Mouse (Mus musculus): ENCODE data around the gene Ppm1m. TPM values are rescaled to one million over a fixed set of nuclear protein-coding genes. Genes with fewer than 3 reads are reported as not detected.

Gene Ppm1m
- polyA plus RNA-seq, 1 experiment from 2014 or later, result 13.4 TPM

MicroRNAs encoded within 50 kb of the gene (microRNA counts, 519-probe panel; counts per million panel counts)
- microRNA mmu-let-7g, result 7,115 counts per million, percentile 95 among the panel's probes with 10 or more counts

Small RNA genes within 50 kb of the gene (microRNA-seq; reads per million reads assigned to microRNA genes)
- 242 reads per million, percentile 63 among the genes with 10 or more reads in this experiment for gene Mir135a-1
- gene Mirlet7g, result 54,704 reads per million, percentile 99 among the genes with 10 or more reads in this experiment

Other genes starting within 250 kb of the Ppm1m start
- 0.27 TPM in 1 of 2 replicates, not detected in the other for gene Col6a5, start 239.1 kb downstream of the Ppm1m start, polyA plus RNA-seq (2014; fragmentation: Nextera tagmentation; extraction: Ambion mirVana)
- gene Col6a4, start 103.0 kb downstream of the Ppm1m start, polyA plus RNA-seq (2014; fragmentation: Nextera tagmentation; extraction: Ambion mirVana), result 0.32 and 0.87 TPM in 2 replicates
- 2.3 and 3.0 TPM in 2 replicates for gene Glyctk, start 41.6 kb downstream of the Ppm1m start, polyA plus RNA-seq (2014; fragmentation: Nextera tagmentation; extraction: Ambion mirVana)
- 40.2 and 42.3 TPM in 2 replicates for gene Wdr82, start 28.8 kb downstream of the Ppm1m start, polyA plus RNA-seq (2014; fragmentation: Nextera tagmentation; extraction: Ambion mirVana)
- 49.6 and 52.9 TPM in 2 replicates for gene Twf2, start 3.4 kb upstream of the Ppm1m start, polyA plus RNA-seq (2014; fragmentation: Nextera tagmentation; extraction: Ambion mirVana)
- 0.12 TPM in 1 of 2 replicates, not detected in the other for gene Tlr9, start 22.9 kb upstream of the Ppm1m start, polyA plus RNA-seq (2014; fragmentation: Nextera tagmentation; extraction: Ambion mirVana)
- gene Alas1, start 48.9 kb upstream of the Ppm1m start, polyA plus RNA-seq (2014; fragmentation: Nextera tagmentation; extraction: Ambion mirVana), result 99.0 and 99.7 TPM in 2 replicates
- gene Poc1a, start 81.3 kb upstream of the Ppm1m start, polyA plus RNA-seq (2014; fragmentation: Nextera tagmentation; extraction: Ambion mirVana), result 6.3 and 7.3 TPM in 2 replicates
- 17.9 and 19.3 TPM in 2 replicates for gene Dusp7, start 168.9 kb upstream of the Ppm1m start, polyA plus RNA-seq (2014; fragmentation: Nextera tagmentation; extraction: Ambion mirVana)
- gene Rpl29, start 229.7 kb upstream of the Ppm1m start, polyA plus RNA-seq (2014; fragmentation: Nextera tagmentation; extraction: Ambion mirVana), result 650 and 781 TPM in 2 replicates
- gene Acy1, start 238.6 kb upstream of the Ppm1m start, polyA plus RNA-seq (2014; fragmentation: Nextera tagmentation; extraction: Ambion mirVana), result 22.4 and 23.5 TPM in 2 replicates
- gene Abhd14b, start 247.7 kb upstream of the Ppm1m start, polyA plus RNA-seq (2014; fragmentation: Nextera tagmentation; extraction: Ambion mirVana), result 7.9 and 8.2 TPM in 2 replicates
- 57.7 and 69.8 TPM in 2 replicates for gene Abhd14a, start 247.9 kb upstream of the Ppm1m start, polyA plus RNA-seq (2014; fragmentation: Nextera tagmentation; extraction: Ambion mirVana)